Comparison of ENCODE assay signal across 42 mouse cellular contexts in genomic region chr2:158474159-158474558, GRCm38 (mm10). TPM values are rescaled to one million over a fixed set of nuclear protein-coding genes. Genes with fewer than 3 reads are reported as not detected.
"Had no signal": no experiment of that assay in that cellular context is flagged by ENCODE, and none has a peak within 500 bp of the region (broad histone marks: within the 10 kb centered on the region; RNA-seq: fewer than 3 reads in every experiment).

No protein-coding gene starts in this region.

- H3K27ac ChIP-seq: gastrocnemius, adult 2 months; heart, embryonic 10.5 days; hindbrain, embryonic 10.5 days; hindbrain, embryonic 12.5 days; hindbrain, embryonic 14.5 days; intestine, embryonic 15.5 days; kidney, postnatal 0 days; limb, embryonic 13.5 days; limb, embryonic 15.5 days; liver, embryonic 12.5 days; liver, embryonic 14.5 days had no signal

- H3K9ac ChIP-seq: heart, embryonic 12.5 days; hindbrain, embryonic 12.5 days; hindbrain, embryonic 14.5 days; intestine, embryonic 15.5 days; limb, embryonic 13.5 days; limb, embryonic 15.5 days; liver, embryonic 12.5 days; liver, embryonic 14.5 days had no signal

- H3K4me2 ChIP-seq: heart, embryonic 12.5 days; hindbrain, embryonic 12.5 days; hindbrain, embryonic 14.5 days; intestine, embryonic 15.5 days; limb, embryonic 13.5 days; limb, embryonic 15.5 days; liver, embryonic 12.5 days had no signal

- H3K4me3 ChIP-seq: gastrocnemius, adult 2 months; heart, embryonic 10.5 days; heart, embryonic 12.5 days; hindbrain, embryonic 10.5 days; hindbrain, embryonic 12.5 days; intestine, embryonic 15.5 days; limb, embryonic 13.5 days; limb, embryonic 15.5 days; liver, embryonic 12.5 days had no signal

- DNase-seq: gastrocnemius, adult 2 months; gastrocnemius, postnatal 10 days; gastrocnemius, postnatal 25 days; heart, adult 18-20 months; heart, postnatal 10 days; heart, postnatal 4 days; kidney, adult 18-20 months; kidney, adult 8-10 months; kidney, postnatal 14 days; kidney, postnatal 36 days; layer of hippocampus, adult 9-11 months; layer of hippocampus, postnatal 36 days; left cerebral cortex, postnatal 4 days had no signal

- H3K9me3 ChIP-seq: heart, embryonic 10.5 days; heart, embryonic 12.5 days; hindbrain, embryonic 10.5 days; hindbrain, embryonic 12.5 days; intestine, embryonic 15.5 days; limb, embryonic 13.5 days; limb, embryonic 15.5 days; liver, embryonic 12.5 days had no signal

- ATAC-seq: hindbrain, embryonic 16.5 days; inflammation-experienced regulatory T-cells, adult 6 months; intestine, embryonic 15.5 days; intestine, postnatal 0 days; liver, embryonic 12.5 days had no signal

- H3K4me1 ChIP-seq: heart, embryonic 10.5 days; heart, embryonic 12.5 days; hindbrain, embryonic 10.5 days; hindbrain, embryonic 12.5 days; intestine, embryonic 15.5 days; limb, embryonic 13.5 days; limb, embryonic 15.5 days; liver, embryonic 12.5 days had no signal

- H3K27me3 ChIP-seq: heart, embryonic 12.5 days; hindbrain, embryonic 12.5 days; intestine, embryonic 15.5 days; limb, embryonic 13.5 days; limb, embryonic 15.5 days; liver, embryonic 12.5 days had no signal

RNA-seq across cellular contexts. Expression of gene Adig, which starts 28.3 kb away (rescaled TPM):
- total RNA-seq: granulocyte monocyte progenitor cell, adult 5-6 weeks; layer of hippocampus, adult 18-20 months; layer of hippocampus, adult 8-10 months; layer of hippocampus, postnatal 14 days; layer of hippocampus, postnatal 36 days; left cerebral cortex, adult 18-20 months; left cerebral cortex, postnatal 25 days; left cerebral cortex, postnatal 4 days; liver, adult 2 months had no signal
- polyA plus RNA-seq: heart, embryonic 10.5 days; heart, embryonic 12.5 days; heart, embryonic 14.5 days; heart, embryonic 16.5 days; hindbrain, embryonic 10.5 days; hindbrain, embryonic 12.5 days; hindbrain, embryonic 14.5 days; hindbrain, embryonic 16.5 days; inflammation-experienced regulatory T-cells, adult 6 months; intestine, embryonic 15.5 days; intestine, postnatal 0 days; kidney, embryonic 14.5 days; kidney, postnatal 0 days; liver, adult 2 months; liver, embryonic 12.5 days; liver, embryonic 14.5 days had no signal

RNA-seq across cellular contexts. Expression of gene Arhgap40, which starts 38.4 kb away (rescaled TPM):
- total RNA-seq: gastrocnemius, postnatal 10 days; gastrocnemius, postnatal 25 days; gastrocnemius, postnatal 4 days; granulocyte monocyte progenitor cell, adult 5-6 weeks; heart, adult 18-20 months; heart, adult 8-10 months; heart, postnatal 10 days; heart, postnatal 25 days; heart, postnatal 4 days; layer of hippocampus, adult 18-20 months; layer of hippocampus, postnatal 36 days; left cerebral cortex, adult 18-20 months; liver, adult 2 months had no signal
- polyA plus RNA-seq: heart, embryonic 10.5 days; heart, embryonic 16.5 days; inflammation-experienced regulatory T-cells, adult 6 months; intestine, postnatal 0 days; large intestine, adult 2 months; limb, embryonic 11.5 days; liver, adult 2 months; liver, embryonic 12.5 days had no signal
